Mouse (Mus musculus): ENCODE measurements around the gene Ptpn7.

- TF ChIP-seq CTCF (IDR thresholded peaks at IDR 0.05): no peak
- TF ChIP-seq EP300 (IDR thresholded peaks at IDR 0.05): no peak
Measured at GRCm38 (mm10) chr1:135183941-135184570, 51.6 kb downstream of the Ptpn7 start.

All from lung, postnatal 0 days (tissue).